Mouse (Mus musculus) brain, embryonic 14.5 days (tissue): ENCODE data around the gene Tubgcp5. TPM values are rescaled to one million over a fixed set of nuclear protein-coding genes. Genes with fewer than 3 reads are reported as not detected.

ENCODE experiments used
- DNase-seq: peaks from one replicate; pipeline ENCODE4 v3.0.0-alpha.2; 2011; ENCODE audit warnings: low read depth
- CTCF ChIP-seq: fragments of 200-500 bp; IDR thresholded peaks from 2 replicates; pipeline ENCODE4 v1.5.1; 2012; ENCODE audit warnings: inconsistent platforms, mild to moderate bottlenecking, moderate library complexity, borderline replicate concordance; ENCODE audit not compliant: insufficient read depth, insufficient read length; ENCODE audit errors: extremely low read depth
- POLR2A ChIP-seq: fragments of 200-500 bp; IDR thresholded peaks from 2 replicates; pipeline ENCODE4 v1.6.1; 2012; ENCODE audit warnings: mild to moderate bottlenecking, inconsistent platforms, borderline replicate concordance; ENCODE audit not compliant: poor library complexity, insufficient read depth, insufficient read length, severe bottlenecking; ENCODE audit errors: extremely low read depth
- polyA plus RNA-seq: library from polyadenylated mRNA; depleted of rRNA; stranded (reverse); fragments of >200 nt; gene quantifications from 2 replicates; pipeline ENCODE4 v1.2.3, GENCODE M21; 2012

Gene Tubgcp5
- polyA plus RNA-seq, 1 experiment = 23.0 TPM

GRCm38 (mm10) chr7:55856741-55857140 lies 62.8 kb downstream of the Tubgcp5 start:
- TF ChIP-seq CTCF (no peak), POLR2A (no peak)
- DNase-seq = no peak

GRCm38 (mm10) chr7:55857729-55858128 lies 63.8 kb downstream of the Tubgcp5 start:
- no peak for TF ChIP-seq POLR2A
- no peak for TF ChIP-seq CTCF
- DNase-seq = no peak

GRCm38 (mm10) chr7:55858836-55859517 lies 65.0 kb downstream of the Tubgcp5 start:
- TF ChIP-seq POLR2A (no peak), CTCF (no peak)
- DNase-seq = no peak

- TF ChIP-seq POLR2A (no peak), CTCF (no peak)
- no peak for DNase-seq
These were observed 65.5 kb downstream of the Tubgcp5 start for GRCm38 (mm10) chr7:55859518-55859872.

GRCm38 (mm10) chr7:55859956-55860355 lies 66.0 kb downstream of the Tubgcp5 start:
- DNase-seq = no peak
- TF ChIP-seq CTCF = no peak
- no peak for TF ChIP-seq POLR2A

GRCm38 (mm10) chr7:55861175-55861574 lies 67.2 kb downstream of the Tubgcp5 start:
- no peak for TF ChIP-seq CTCF
- no peak for TF ChIP-seq POLR2A
- no peak for DNase-seq

- no peak for TF ChIP-seq POLR2A
- no peak for TF ChIP-seq CTCF
- no peak for DNase-seq
These were observed 71.1 kb downstream of the Tubgcp5 start for GRCm38 (mm10) chr7:55865044-55865443.

GRCm38 (mm10) chr7:55865750-55866416 lies 71.9 kb downstream of the Tubgcp5 start:
- TF ChIP-seq CTCF = no peak
- DNase-seq = no peak

- no peak for TF ChIP-seq POLR2A
- TF ChIP-seq CTCF = no peak
- no peak for DNase-seq
These were observed 74.3 kb downstream of the Tubgcp5 start for GRCm38 (mm10) chr7:55868247-55868646.

GRCm38 (mm10) chr7:55869220-55869619 lies 75.3 kb downstream of the Tubgcp5 start:
- TF ChIP-seq CTCF = no peak
- TF ChIP-seq POLR2A = no peak
- DNase-seq = no peak

- peak; percentile 50 for DNase-seq
- TF ChIP-seq POLR2A (no peak), CTCF (no peak)
These were observed 76.5 kb downstream of the Tubgcp5 start for GRCm38 (mm10) chr7:55870340-55871020.
